Mouse (Mus musculus) inflammation-experienced regulatory T-cells, adult 16 weeks (primary cell): ENCODE results near the gene Sirt3. TPM values are rescaled to one million over a fixed set of nuclear protein-coding genes. Genes with fewer than 3 reads are reported as not detected.

Experiments used
- polyA plus RNA-seq: library from polyadenylated mRNA; unstranded; fragments of 100-300 nt; shearing (Covaris generic); gene quantifications from one replicate; pipeline ENCODE4 v1.2.1, GENCODE M21; 2017

Sirt3 gene
- polyA plus RNA-seq, result 13.3 TPM

DNA sequence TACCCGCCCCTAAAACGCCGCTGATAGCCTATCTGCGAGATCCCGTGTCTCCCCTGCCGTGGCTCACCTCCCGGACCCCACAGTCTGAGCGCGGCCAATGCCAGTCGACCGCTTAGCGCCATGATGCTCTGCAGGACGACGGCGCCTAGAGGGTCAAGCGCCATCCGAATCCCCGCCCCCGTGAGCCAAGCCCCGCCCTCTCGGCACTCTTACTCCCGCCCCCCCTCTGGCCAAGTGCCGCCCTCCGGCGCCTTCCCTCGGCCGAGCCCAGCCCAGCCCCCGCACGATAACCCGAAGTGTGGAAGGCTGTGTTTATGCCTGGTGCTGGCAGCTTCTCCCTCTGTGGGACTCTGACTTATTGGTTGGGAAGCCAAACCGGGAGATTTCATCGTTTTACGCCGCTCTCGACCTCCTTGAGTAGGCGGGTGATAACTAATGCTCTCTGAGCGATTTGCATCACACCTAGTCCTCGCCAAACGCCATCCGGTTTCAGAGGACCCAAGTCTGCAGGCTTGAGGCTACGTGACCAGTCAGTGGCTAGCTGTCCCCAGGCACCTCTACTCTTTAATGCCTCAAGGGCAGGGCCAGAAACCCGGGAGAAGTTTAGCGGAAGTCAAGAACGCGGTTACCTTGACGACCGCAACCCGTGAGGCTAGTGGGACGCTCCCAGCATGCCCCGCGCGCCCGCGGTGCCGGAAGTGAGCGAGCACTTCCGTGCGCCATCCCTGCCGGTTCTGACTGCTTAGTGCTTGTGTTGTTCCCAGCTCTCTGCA, at the start of gene Sirt3, which contains the start of gene Psmd13:
Gene Sirt3 (minus strand): TSS at position 614 of the 773 bp plus-strand sequence.
Gene Psmd13 (plus strand): TSS at position 273 of the 773 bp plus-strand sequence.

DNA sequence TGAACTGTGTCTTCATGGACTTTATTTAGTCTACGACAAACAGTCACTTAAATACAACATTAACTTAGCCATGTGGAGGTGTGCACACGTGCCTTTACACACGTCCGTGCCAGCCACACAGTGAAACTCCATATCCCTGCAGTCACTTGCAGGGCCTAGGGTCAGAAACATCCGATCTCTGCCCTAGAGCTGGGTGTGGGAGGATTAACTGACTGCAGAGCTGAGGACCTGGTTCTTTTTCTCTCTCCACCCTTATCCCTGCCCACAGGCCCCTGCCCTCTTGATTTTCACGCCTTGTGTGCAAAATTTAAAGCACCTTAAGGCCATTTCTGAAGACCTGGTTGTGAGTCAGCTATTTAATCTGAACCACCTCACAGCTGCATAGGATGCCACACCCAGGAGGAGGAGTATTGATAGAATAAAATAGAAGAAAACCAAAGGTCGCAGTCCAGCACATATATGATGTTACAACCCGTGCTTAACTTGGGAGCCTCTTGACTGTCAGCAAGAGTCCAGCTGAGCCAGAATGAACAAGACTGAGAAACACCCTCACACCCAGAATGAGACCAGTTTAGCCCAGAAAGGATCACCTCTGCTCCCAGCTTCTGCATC, 38.4 kb upstream of the Sirt3 start, which contains the start of gene Nlrp6:
Gene Nlrp6 (plus strand): TSS at position 485 of the 612 bp plus-strand sequence.

DNA sequence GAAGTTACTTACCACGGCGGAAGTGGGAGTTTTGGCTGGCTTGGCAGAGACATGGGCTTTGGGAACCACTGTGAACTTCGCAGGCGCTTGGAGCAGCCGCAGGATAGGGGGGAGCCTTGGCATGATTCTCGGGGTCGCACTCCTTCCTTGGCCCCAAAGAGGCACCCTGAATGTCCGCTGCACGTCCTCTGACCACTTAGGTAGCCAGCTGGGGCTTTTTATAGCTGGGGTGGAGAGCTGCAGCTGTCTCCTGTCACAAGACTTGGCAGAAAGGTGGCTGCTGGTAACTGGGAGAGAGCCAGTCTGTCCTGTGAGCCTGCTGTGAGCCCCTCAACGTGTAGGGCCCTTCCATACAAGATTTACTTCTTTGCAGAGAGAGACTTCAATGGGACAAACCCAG, 18.1 kb upstream of the Sirt3 start, which contains the start of gene Cox8b:
Gene Cox8b (minus strand): TSS at position 227 of the 400 bp plus-strand sequence.

DNA sequence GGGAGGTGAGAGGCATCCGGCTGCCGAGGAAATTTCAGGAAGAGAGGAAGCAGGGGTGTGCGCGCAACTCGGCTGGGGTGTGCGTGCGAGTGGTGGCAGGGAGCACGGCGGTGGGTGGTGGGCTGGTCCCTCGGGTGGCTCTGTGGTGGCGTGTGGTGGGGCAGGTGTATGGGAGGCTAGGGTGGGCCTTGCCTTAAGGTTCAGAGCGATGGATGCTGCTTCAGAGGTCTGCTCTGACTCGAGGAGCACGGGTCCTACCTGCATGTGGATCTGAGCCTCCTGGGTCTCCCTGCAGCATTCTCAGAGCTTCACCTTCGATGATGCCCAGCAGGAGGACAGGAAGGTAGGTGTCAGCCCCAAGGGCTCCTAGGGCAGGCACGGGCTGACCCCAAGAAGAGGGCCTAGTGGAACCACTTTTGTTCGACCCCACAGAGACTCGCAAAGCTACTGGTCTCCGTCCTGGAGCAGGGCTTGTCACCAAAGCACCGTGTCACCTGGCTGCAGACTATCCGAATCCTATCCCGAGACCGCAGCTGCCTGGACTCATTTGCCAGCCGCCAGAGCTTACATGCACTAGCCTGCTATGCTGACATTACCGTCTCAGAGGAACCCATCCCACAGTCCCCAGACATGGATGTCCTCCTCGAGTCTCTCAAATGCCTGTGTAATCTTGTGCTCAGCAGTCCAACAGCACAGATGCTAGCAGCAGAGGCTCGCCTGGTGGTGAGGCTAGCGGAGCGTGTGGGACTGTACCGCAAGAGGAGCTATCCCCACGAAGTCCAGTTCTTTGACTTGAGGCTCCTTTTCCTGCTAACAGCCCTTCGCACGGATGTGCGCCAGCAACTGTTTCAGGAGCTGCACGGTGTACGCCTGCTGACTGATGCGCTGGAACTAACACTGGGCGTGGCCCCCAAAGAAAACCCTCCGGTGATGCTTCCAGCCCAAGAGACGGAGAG, 24.3 kb downstream of the Sirt3 start, which contains the start of gene Bet1l:
Gene Bet1l (minus strand): TSS at position 28 of the 956 bp plus-strand sequence.

DNA sequence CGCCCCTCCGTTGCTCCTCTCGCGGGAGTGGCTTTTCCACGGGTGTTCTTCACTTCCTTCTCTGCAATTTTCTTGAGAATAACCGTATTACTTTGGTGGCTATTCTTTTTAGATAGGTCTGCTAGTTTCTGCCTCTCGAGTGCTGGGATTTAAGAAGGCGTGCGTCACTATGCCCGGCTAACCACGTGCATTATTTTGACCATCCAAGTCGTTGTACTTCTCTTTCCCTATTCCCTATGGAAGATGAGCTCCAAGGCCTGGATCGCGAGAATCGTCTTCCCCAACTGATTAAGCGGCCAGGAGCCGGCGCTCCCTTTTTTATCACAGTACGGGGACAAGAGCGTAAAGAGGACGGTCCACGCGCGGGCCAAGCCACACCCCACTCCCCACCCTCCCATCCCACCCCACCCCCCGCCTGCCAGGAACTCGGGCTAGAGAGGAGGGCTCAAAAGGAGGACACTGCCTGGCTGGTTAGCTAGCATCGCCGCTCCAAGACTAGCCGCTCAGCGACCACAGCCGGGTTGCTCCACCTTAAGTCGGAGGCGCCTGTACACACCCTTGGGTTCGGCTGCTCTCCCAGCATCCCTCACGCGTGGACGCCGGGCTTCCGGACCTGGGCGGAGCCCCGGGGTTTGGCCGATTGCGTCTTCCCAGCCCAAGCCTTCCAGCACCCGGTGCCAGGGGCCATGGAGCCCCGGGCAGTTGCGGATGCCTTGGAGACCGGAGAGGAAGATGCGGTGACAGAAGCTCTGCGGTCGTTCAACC, 25.1 kb downstream of the Sirt3 start, which contains the start of gene Ric8a:
Gene Ric8a (plus strand): TSS at position 173 of the 765 bp plus-strand sequence.

DNA sequence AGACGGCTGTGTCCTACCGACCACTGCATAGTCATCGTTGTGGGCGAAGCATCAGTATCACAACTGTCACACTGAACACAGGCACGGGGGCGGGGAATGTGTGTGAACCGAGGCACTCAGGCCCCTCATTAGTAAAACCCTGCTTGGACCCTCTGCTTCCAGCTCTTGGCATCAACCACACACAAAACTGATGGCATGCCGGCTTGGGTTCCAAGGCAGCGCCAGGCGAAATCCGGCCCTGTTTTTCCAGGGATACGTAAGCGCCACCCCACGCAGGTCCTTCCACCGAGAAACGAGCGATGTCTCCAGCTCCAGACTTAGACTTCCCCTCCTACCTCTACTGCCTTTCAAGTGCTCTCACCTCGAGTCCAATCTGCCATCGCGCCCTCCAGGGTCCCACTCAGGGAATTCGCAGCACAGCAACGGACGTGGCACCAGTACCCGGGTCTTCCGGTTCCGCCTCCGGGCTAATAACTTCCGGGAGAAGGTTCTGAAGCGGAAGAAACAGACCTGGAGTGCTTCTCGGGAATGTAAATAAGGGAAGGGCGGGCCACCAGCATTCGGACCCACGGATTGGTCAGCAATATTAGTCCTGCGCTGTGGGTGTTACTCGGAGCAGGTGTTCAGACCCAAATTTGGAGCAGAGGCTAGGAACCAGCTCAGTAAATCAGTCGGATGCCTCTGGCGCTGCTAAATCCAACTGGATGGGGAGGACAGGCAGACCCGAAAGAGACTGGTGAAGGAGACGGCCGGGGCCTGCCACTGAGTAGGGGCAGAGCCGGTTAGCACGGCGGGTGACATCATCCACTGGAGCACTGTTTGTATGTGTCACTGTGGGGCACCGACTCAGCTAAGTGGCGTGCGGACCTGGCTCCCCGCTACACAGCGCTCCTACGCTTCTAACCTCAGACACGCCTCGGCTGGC, 26.0 kb downstream of the Sirt3 start, which contains the start of gene Gm45785:
Gene Gm45785 (minus strand): TSS at position 472 of the 925 bp plus-strand sequence.

DNA sequence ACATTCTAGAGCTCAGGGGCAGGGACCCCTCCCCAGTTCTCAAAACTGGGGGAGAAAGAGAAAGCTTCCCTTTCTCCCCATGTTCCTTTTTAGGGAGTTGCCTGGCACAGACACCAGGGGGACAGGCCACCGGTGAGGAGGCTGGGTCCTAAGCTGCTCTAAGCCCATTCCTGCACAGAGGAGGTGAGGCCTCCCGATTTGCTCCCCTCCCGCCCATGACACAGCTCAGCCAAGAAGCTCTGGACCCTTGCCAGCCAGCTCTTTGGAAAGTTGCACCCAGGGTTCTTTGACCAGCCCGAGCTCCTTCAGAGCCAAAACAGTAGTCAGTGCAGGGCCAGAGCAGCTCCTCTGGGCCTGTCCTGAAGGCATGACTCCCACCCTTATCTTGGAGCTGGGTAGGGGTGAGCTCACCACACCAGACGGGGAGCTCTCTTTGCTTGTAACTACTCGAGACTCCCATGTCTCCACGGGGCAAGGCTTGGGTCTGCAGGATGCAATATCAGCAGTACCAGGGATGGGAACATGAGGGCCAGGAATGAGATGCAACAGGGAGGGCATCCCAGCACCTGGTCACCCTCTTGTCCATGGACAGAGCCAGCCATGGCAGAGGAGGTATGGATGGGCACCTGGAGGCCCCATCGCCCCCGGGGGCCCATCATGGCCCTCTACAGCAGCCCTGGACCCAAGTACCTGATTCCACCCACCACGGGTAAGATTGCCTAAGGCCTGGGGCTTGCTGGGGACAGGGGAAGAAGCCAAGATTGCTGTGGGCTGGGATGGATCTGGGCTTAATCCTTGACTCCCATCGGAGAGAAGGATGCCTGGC, 34.1 kb downstream of the Sirt3 start, which contains the start of gene Odf3:
Gene Odf3 (plus strand): TSS at position 51 of the 826 bp plus-strand sequence.

DNA sequence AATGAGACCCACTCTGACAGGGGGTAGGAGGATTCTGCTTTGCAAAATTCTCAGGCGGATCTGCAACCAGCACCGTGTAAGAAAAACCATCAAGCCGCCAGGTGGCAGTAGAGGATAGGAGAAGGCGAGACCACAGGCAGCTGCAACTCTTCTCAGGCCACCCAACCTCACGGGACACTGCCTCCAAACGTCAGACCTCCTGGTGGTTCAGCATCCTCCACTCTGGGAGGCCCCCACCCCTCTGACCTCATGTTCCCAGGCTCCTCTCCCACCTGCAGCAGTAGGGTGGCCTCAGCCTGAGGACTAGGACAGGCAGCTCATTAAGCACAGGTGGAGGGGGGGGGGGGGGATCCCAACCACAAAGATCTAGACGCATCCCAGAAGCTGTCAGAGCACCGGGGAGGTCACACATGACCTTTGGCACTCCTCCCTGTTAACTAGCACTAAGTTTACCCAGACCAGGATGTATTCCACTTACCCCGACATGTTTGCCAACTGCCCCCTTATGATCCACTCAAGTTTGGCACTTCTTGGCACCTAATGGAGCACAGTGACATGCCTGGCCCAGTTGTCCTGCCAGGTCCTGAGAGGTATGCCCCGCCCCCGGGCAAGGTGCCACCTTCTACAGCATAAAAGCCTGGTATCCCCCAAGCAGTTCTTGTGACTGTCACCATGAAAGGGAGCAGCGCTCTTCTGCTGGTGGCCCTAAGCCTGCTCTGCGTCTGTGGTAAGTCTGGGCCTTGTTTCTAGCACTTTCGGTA, 37.0 kb downstream of the Sirt3 start, which contains the start of gene Scgb1c1:
Gene Scgb1c1 (plus strand): TSS at position 643 of the 761 bp plus-strand sequence.

DNA sequence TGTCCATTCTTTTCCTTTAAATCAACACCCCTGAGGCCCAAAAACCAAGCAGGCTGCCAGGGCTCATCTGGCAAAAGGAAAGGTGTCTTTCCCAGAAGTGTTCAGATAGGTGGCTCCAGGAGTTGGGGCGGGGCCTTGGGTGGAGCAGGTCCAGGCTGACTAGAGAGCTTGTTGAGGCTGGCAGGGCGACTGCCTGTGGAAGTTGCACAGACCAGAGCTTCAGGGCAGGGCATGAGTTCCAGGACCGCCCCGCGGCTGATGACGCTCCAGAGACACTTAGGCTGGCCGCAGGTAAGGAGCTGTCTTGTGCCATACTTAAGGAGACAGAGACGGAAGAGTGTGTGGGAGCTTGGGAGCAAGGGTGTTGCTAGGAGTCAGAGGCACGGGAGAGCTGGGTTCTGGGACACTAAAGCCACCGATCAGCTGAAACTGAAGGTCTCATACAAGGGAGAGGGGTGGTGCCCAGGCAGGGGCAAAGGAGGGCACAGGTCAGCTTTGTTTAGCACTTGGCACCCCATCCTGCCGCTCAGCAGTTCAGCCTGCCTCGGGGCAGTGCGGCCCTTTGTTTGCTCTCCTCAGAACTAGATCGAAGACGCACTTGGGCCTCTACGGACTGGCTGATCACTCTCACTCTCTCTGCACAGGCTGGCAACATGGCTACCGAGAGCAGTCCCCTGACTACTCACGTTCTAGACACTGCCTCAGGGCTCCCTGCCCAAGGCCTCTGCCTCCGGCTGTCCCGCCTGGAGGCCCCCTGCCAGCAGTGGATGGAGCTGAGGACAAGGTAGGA, 46.9 kb downstream of the Sirt3 start, which contains the start of gene Urah:
Gene Urah (plus strand): TSS at position 51 of the 790 bp plus-strand sequence.

DNA sequence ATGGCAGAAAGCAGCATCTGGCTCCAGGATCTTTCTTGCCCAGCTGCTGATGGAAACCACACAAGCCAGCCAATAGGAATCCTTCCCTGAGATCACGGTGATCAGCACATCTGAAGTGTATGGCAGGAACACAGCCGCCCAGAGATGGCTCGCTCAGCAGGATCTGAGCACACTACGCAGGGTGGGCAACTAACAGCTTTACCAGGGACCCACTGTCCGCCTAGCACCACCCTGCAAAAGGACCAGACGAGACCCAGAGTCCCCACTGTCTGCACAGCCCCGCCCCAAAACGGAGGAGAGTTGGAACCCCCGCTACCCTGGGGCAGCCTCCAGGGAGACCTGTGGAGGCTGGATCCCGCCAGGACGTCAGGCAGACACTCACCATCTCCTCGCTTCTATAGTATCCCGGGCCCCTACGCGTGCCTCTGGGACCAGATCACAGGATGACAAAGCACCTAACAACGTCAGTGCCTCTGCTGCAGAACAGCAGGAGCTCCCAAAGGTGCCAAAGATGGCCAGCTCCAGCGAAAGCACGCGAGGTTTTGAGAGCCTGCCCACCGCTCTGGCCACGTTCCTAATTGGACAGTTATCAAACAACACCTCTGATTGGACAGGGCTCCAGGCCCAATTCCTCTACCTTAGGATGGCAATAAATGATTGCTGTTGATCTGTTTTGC, 60.3 kb downstream of the Sirt3 start, which contains the start of gene Zfp941:
Gene Zfp941 (minus strand): TSS at position 526 of the 677 bp plus-strand sequence.

Other genes starting within 250 kb of the Sirt3 start
- not detected for gene Olfr53, start 235.9 kb downstream of the Sirt3 start, polyA plus RNA-seq
- 0.02 TPM for gene Olfr539, start 222.4 kb downstream of the Sirt3 start, polyA plus RNA-seq
- gene Olfr45, start 200.4 kb downstream of the Sirt3 start, polyA plus RNA-seq, result not detected
- not detected for gene Olfr541, start 185.0 kb downstream of the Sirt3 start, polyA plus RNA-seq
- not detected for gene Cyp2e1, start 118.6 kb downstream of the Sirt3 start, polyA plus RNA-seq
- gene Syce1, start 94.5 kb downstream of the Sirt3 start, polyA plus RNA-seq, result 0.66 TPM
- gene Zfp941, start 60.1 kb downstream of the Sirt3 start, polyA plus RNA-seq, result 0.20 TPM
- gene Urah, start 47.3 kb downstream of the Sirt3 start, polyA plus RNA-seq, result not detected
- not detected for gene Scgb1c1, start 36.8 kb downstream of the Sirt3 start, polyA plus RNA-seq
- not detected for gene Odf3, start 34.5 kb downstream of the Sirt3 start, polyA plus RNA-seq
- gene Gm45785, start 26.0 kb downstream of the Sirt3 start, polyA plus RNA-seq, result not detected
- gene Ric8a, start 25.4 kb downstream of the Sirt3 start, polyA plus RNA-seq, result 165 TPM
- gene Bet1l, start 24.7 kb downstream of the Sirt3 start, polyA plus RNA-seq, result 56.9 TPM
- 242 TPM for gene Psmd13, start 341 bp downstream of the Sirt3 start, polyA plus RNA-seq
- gene Cox8b, start 18.1 kb upstream of the Sirt3 start, polyA plus RNA-seq, result not detected
- gene Nlrp6, start 38.6 kb upstream of the Sirt3 start, polyA plus RNA-seq, result not detected
- 45.4 TPM for gene Pgghg, start 59.1 kb upstream of the Sirt3 start, polyA plus RNA-seq
- 1.0 TPM for gene Ifitm5, start 68.0 kb upstream of the Sirt3 start, polyA plus RNA-seq
- not detected for gene Gm45717, start 73.6 kb upstream of the Sirt3 start, polyA plus RNA-seq
- gene Ifitm2, start 73.7 kb upstream of the Sirt3 start, polyA plus RNA-seq, result 35.4 TPM
- 0.77 TPM for gene Ifitm1, start 84.9 kb upstream of the Sirt3 start, polyA plus RNA-seq
- 6.3 TPM for gene Ifitm3, start 128.5 kb upstream of the Sirt3 start, polyA plus RNA-seq
- gene Ifitm6, start 135.6 kb upstream of the Sirt3 start, polyA plus RNA-seq, result not detected
- gene Gm17387, start 146.8 kb upstream of the Sirt3 start, polyA plus RNA-seq, result not detected
- gene B4galnt4, start 178.8 kb upstream of the Sirt3 start, polyA plus RNA-seq, result 21.9 TPM
- 422 TPM for gene Pkp3, start 195.9 kb upstream of the Sirt3 start, polyA plus RNA-seq
- 261 TPM for gene Sigirr, start 218.3 kb upstream of the Sirt3 start, polyA plus RNA-seq
- gene Ano9, start 235.5 kb upstream of the Sirt3 start, polyA plus RNA-seq, result 0.24 TPM
- gene Ptdss2, start 240.1 kb upstream of the Sirt3 start, polyA plus RNA-seq, result 19.3 TPM